Mouse (Mus musculus) liver, embryonic 11.5 days (tissue): ENCODE measurements around the gene Lce3c. TPM values are rescaled to one million over a fixed set of nuclear protein-coding genes. Genes with fewer than 3 reads are reported as not detected.

Experiments
- ATAC-seq: fragments of 200-750 bp; cut with Nextera tagmentation; replicated peaks from 2 replicates; pipeline ENCODE4 v1.8.0; 2017; ENCODE audit warnings: moderate number of reproducible peaks, mild to moderate bottlenecking, moderate TSS enrichment, moderate library complexity; ENCODE audit not compliant: low FRiP score
- DNase-seq: peaks from one replicate; pipeline ENCODE4 v3.0.0-alpha.2; 2017; ENCODE audit warnings: low spot score
- H3K27ac ChIP-seq: fragments of 300-500 bp; sonication (generic); 2 replicates; pipeline ENCODE4 v1.5.1; 2014; ENCODE audit warnings: mild to moderate bottlenecking, low read depth, low read length, control low read depth
- H3K27me3 ChIP-seq: fragments of 300-500 bp; sonication (generic); replicated peaks from 2 replicates; pipeline ENCODE4 v1.6.1; 2014; ENCODE audit warnings: low read length, mixed read lengths; ENCODE audit not compliant: control insufficient read depth, insufficient read depth
- H3K36me3 ChIP-seq: fragments of 300-500 bp; sonication (generic); 2 replicates; pipeline ENCODE4 v1.6.1; 2014; ENCODE audit warnings: mild to moderate bottlenecking, low read length, moderate library complexity, mixed read lengths; ENCODE audit not compliant: control insufficient read depth, insufficient read depth
- H3K4me1 ChIP-seq: fragments of 300-500 bp; sonication (generic); replicated peaks from 2 replicates; pipeline ENCODE4 v1.6.1; 2014; ENCODE audit warnings: low read length, mixed read lengths; ENCODE audit not compliant: control insufficient read depth, insufficient read depth
- H3K4me2 ChIP-seq: fragments of 300-500 bp; sonication (generic); 2 replicates; pipeline ENCODE4 v1.6.1; 2014; ENCODE audit warnings: mild to moderate bottlenecking, control low read depth, moderate library complexity
- H3K4me3 ChIP-seq: fragments of 300-500 bp; sonication (generic); 2 replicates; pipeline ENCODE4 v1.5.1; 2014; ENCODE audit warnings: low read depth, low read length, control low read depth
- H3K9ac ChIP-seq: fragments of 300-500 bp; sonication (generic); 2 replicates; pipeline ENCODE4 v1.6.1; 2014; ENCODE audit warnings: low read depth, low read length, control low read depth
- H3K9me3 ChIP-seq: fragments of 300-500 bp; sonication (generic); 2 replicates; pipeline ENCODE4 v1.6.1; 2016; ENCODE audit warnings: low read length, inconsistent platforms, mixed read lengths; ENCODE audit not compliant: control insufficient read depth
- WGBS: fragments of 180-500 bp; shearing (Covaris S2); extraction: QIAGEN DNeasy Blood & Tissue Kit; methylation state at CpG from one replicate; pipeline ENCODE4 v1.1.7; 2014; 5-methylcytosine and 5-hydroxymethylcytosine counted together
- polyA plus RNA-seq: library from polyadenylated mRNA; unstranded; fragments of >200 nt; fragmentation: Nextera tagmentation; extraction: Ambion mirVana; gene quantifications from 2 replicates; pipeline ENCODE4 v1.2.1, GENCODE M21; 2014

Lce3c gene
- polyA plus RNA-seq, 1 experiment from 2014 or later: not detected

DNA sequence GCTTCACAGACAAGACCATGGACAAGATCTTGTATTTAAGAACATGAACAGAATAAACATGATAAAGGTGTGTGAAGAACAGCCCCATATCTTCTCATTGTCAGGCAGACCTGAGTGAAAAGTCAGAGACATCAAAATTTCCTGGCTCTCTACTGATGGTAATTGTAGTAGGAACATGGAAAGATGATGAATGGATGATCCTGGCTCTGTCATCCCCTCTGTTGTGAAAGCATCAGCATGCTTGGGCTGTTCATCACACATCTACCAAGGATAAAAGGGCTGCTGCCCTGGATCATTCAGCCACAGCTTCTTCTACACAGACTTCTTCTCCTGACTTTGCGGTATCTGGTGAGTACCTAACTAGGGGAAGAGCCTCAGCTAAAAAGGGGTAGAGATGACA, 12.8 kb downstream of the Lce3c start, which contains the start of gene Lce3d:
Gene Lce3d, plus strand, starts transcription at position 301 of the 400 bp plus-strand sequence.
- H3K27me3 ChIP-seq: no peaks in the 10 kb centered on the region
- H3K4me3 ChIP-seq: no peak within 1 kb of the TSS
- no peaks in the 10 kb centered on the region for H3K4me1 ChIP-seq
- no peaks in the 10 kb centered on the region for H3K36me3 ChIP-seq
- ATAC-seq (no peak), DNase-seq (no peak)
- 93% methylated on average over 1 of the region's 1 CpGs for WGBS
- no peak within 1 kb of the TSS for H3K9ac ChIP-seq
- H3K27ac ChIP-seq: no peak within 1 kb of the TSS
- H3K4me2 ChIP-seq: no peak within 1 kb of the TSS
- no peaks in the 10 kb centered on the region for H3K9me3 ChIP-seq

DNA sequence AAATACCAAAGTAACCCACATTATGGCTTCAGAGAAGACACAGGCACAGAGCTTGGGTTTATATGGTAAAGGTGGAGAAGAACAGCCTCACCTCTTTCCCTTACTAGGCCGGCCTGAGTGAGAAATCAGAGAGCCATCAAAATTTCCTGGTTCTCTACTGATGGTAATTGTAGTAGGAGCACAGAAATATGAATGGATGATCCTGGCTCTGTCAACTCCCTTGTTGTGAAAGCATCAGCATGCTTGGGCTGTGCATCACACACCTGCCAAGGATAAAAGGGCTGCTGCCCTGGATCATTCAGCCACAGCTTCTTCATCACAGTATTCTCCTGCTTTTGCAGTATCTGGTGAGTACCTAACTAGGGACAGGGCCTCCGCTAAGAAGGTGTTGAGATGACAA, 22.5 kb downstream of the Lce3c start, which contains the start of gene Lce3e:
Gene Lce3e, plus strand, starts transcription at position 301 of the 400 bp plus-strand sequence.
- no peaks in the 10 kb centered on the region for H3K9me3 ChIP-seq
- H3K36me3 ChIP-seq: no peaks in the 10 kb centered on the region
- H3K4me3 ChIP-seq: no peak within 1 kb of the TSS
- no peaks in the 10 kb centered on the region for H3K4me1 ChIP-seq
- H3K4me2 ChIP-seq: no peak within 1 kb of the TSS
- H3K9ac ChIP-seq: no peak within 1 kb of the TSS
- no peak for ATAC-seq
- no peak within 1 kb of the TSS for H3K27ac ChIP-seq
- DNase-seq: no peak
- WGBS: 88% methylated on average over 2 of the region's 2 CpGs
- no peaks in the 10 kb centered on the region for H3K27me3 ChIP-seq

DNA sequence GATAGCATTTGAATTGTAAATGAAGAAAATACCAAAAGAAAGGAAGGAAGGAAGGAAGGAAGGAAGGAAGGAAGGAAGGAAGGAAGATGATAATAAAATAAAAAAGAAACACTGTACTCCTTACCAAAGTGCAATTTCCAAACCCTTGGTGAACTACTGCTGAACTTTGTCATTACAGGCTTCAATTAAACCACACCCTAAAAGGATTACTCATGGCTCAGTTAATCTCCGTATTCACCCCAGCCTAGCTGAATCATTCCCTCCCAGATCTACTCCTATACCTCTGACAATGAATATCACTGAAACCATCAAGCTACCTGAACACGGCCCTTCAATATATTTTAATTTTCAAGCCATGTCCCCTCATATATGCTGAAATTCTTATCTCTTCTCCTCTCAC, 34.2 kb downstream of the Lce3c start:
- no peak overlapping the region for H3K4me3 ChIP-seq
- no peaks in the 10 kb centered on the region for H3K27me3 ChIP-seq
- DNase-seq (no peak), ATAC-seq (no peak)
- H3K4me1 ChIP-seq: no peaks in the 10 kb centered on the region
- no peaks in the 10 kb centered on the region for H3K9me3 ChIP-seq
- H3K9ac ChIP-seq: no peak overlapping the region
- no peak overlapping the region for H3K27ac ChIP-seq
- WGBS: 63% methylated on average over 2 of the region's 2 CpGs
- H3K36me3 ChIP-seq: no peaks in the 10 kb centered on the region
- no peak overlapping the region for H3K4me2 ChIP-seq

DNA sequence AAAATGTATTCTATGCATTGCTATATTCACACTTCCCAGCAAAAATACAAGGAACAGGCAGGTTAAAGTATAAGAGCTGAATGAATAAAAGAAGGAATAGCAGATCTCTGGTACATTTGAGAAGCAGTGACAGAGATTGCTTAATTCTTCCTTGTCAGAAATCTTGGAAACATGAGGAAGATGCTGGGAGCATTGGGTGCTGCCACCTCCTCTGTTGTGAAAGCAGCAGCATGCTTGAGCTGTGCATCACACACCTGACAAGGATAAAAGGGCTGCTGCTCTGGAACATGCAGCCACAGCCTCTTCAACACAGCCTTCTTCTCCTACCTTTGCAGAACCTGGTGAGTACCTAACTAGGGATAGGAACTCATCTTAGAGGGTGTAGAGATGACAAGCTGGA, 47.6 kb downstream of the Lce3c start, which contains the start of gene Lce3f:
Gene Lce3f, plus strand, starts transcription at position 301 of the 400 bp plus-strand sequence.
- Histone ChIP-seq H3K36me3 (no peaks in the 10 kb centered on the region), H3K4me2 (no peak within 1 kb of the TSS), H3K27ac (no peak within 1 kb of the TSS), H3K27me3 (no peaks in the 10 kb centered on the region), H3K4me1 (no peaks in the 10 kb centered on the region), H3K9ac (no peak within 1 kb of the TSS), H3K9me3 (no peaks in the 10 kb centered on the region), H3K4me3 (no peak within 1 kb of the TSS)
- DNase-seq (no peak), ATAC-seq (no peak)

Other genes with a start within 250 kb of the Lce3c start
- not detected in 2 replicates for gene Lce1e, start 235.4 kb upstream of the Lce3c start, polyA plus RNA-seq
- gene Lce1f, start 224.1 kb upstream of the Lce3c start, polyA plus RNA-seq: not detected in 2 replicates
- gene Gm38119, start 205.4 kb upstream of the Lce3c start, polyA plus RNA-seq: not detected in 2 replicates
- not detected in 2 replicates for gene Lce1g, start 192.1 kb upstream of the Lce3c start, polyA plus RNA-seq
- gene Lce1h, start 179.4 kb upstream of the Lce3c start, polyA plus RNA-seq: not detected in 2 replicates
- gene Lce1i, start 165.6 kb upstream of the Lce3c start, polyA plus RNA-seq: not detected in 2 replicates
- not detected in 2 replicates for gene Lce1j, start 154.0 kb upstream of the Lce3c start, polyA plus RNA-seq
- not detected in 2 replicates for gene Lce1k, start 136.6 kb upstream of the Lce3c start, polyA plus RNA-seq
- gene Kprp, start 117.2 kb upstream of the Lce3c start, polyA plus RNA-seq: not detected in 2 replicates
- not detected in 2 replicates for gene Lce1l, start 93.2 kb upstream of the Lce3c start, polyA plus RNA-seq
- gene 2310050C09Rik, start 74.3 kb upstream of the Lce3c start, polyA plus RNA-seq: not detected in 2 replicates
- gene Lce3a, start 18.3 kb upstream of the Lce3c start, polyA plus RNA-seq: not detected in 2 replicates
- gene Lce3b, start 11.5 kb upstream of the Lce3c start, polyA plus RNA-seq: not detected in 2 replicates
- not detected in 2 replicates for gene Lce3d, start 12.9 kb downstream of the Lce3c start, polyA plus RNA-seq
- not detected in 2 replicates for gene Lce3e, start 22.6 kb downstream of the Lce3c start, polyA plus RNA-seq
- not detected in 2 replicates for gene Lce3f, start 47.7 kb downstream of the Lce3c start, polyA plus RNA-seq
- gene Crct1, start 71.2 kb downstream of the Lce3c start, polyA plus RNA-seq: 0.49 and 0.97 TPM in 2 replicates
- not detected in 2 replicates for gene Lce1m, start 74.6 kb downstream of the Lce3c start, polyA plus RNA-seq
- gene Gm4858, start 124.3 kb downstream of the Lce3c start, polyA plus RNA-seq: not detected in 2 replicates
- gene Crnn, start 200.3 kb downstream of the Lce3c start, polyA plus RNA-seq: not detected in 2 replicates